29 mouse cellular contexts compared by ENCODE assay signal in genomic region chr17:85100232-85100631, GRCm38 (mm10).
"Had no signal": no experiment of that assay in that cellular context is flagged by ENCODE, and none has a peak within 500 bp of the region (broad histone marks: within the 10 kb centered on the region; RNA-seq: fewer than 3 reads in every experiment).

No protein-coding gene starts in this region.

- H3K27ac ChIP-seq: limb, embryonic 10.5 days; limb, embryonic 12.5 days; limb, embryonic 13.5 days; limb, embryonic 15.5 days; liver, embryonic 12.5 days; liver, embryonic 13.5 days; liver, embryonic 14.5 days; liver, embryonic 15.5 days; lung, embryonic 15.5 days; macrophage; midbrain, embryonic 10.5 days; midbrain, embryonic 12.5 days; midbrain, embryonic 13.5 days; midbrain, embryonic 15.5 days had no signal

- H3K4me1 ChIP-seq: limb, embryonic 10.5 days; limb, embryonic 12.5 days; limb, embryonic 13.5 days; limb, embryonic 15.5 days; lung, embryonic 15.5 days; midbrain, embryonic 15.5 days had no signal

- DNase-seq: left cerebral cortex, postnatal 4 days; liver; liver, embryonic 13.5 days; liver, postnatal 0 days; lung, adult 18-20 months; lung, adult 2 months; lung, embryonic 14.5 days; lung, postnatal 10 days; lung, postnatal 14 days; lung, postnatal 36 days; lung, postnatal 4 days; midbrain, embryonic 14.5 days had no signal

- H3K27me3 ChIP-seq: limb, embryonic 12.5 days; limb, embryonic 13.5 days; limb, embryonic 15.5 days; liver, embryonic 12.5 days; liver, embryonic 13.5 days; liver, embryonic 15.5 days; lung, embryonic 15.5 days; megakaryocyte, embryonic 14.5 days; midbrain, embryonic 12.5 days; midbrain, embryonic 13.5 days; midbrain, embryonic 15.5 days had no signal

- ATAC-seq: liver, embryonic 12.5 days; liver, postnatal 0 days; lung, postnatal 0 days; midbrain, embryonic 13.5 days; midbrain, embryonic 15.5 days; midbrain, embryonic 16.5 days had no signal

- H3K9ac ChIP-seq: limb, embryonic 12.5 days; limb, embryonic 13.5 days; limb, embryonic 15.5 days; liver, embryonic 12.5 days; liver, embryonic 13.5 days; liver, embryonic 14.5 days; liver, embryonic 15.5 days; liver, postnatal 0 days; lung, embryonic 14.5 days; lung, embryonic 15.5 days; midbrain, embryonic 12.5 days; midbrain, embryonic 13.5 days; midbrain, embryonic 15.5 days had no signal

- H3K4me3 ChIP-seq: limb, embryonic 10.5 days; limb, embryonic 12.5 days; limb, embryonic 13.5 days; limb, embryonic 15.5 days; liver, embryonic 12.5 days; liver, embryonic 13.5 days; liver, embryonic 15.5 days; lung, embryonic 15.5 days; megakaryocyte, embryonic 14.5 days; midbrain, embryonic 10.5 days; midbrain, embryonic 12.5 days; midbrain, embryonic 13.5 days; midbrain, embryonic 15.5 days; myocyte had no signal

- H3K9me3 ChIP-seq: limb, embryonic 10.5 days; limb, embryonic 15.5 days; liver, embryonic 15.5 days; lung, embryonic 15.5 days had no signal
